Mouse (Mus musculus) ES-Bruce4 (cell line): Measurements from ENCODE around the gene Cytl1. TPM values are rescaled to one million over a fixed set of nuclear protein-coding genes. Genes with fewer than 3 reads are reported as not detected.
A peak's percentile ranks its signal among the peaks of the same experiment; 100 is the strongest.

Experiments
- H3K27ac ChIP-seq: 2 replicates; pipeline ENCODE4 v1.5.1; 2012; ENCODE audit warnings: low read length, inconsistent platforms; ENCODE audit not compliant: insufficient read depth
- H3K27me3 ChIP-seq: 2 replicates; pipeline ENCODE4 v1.6.1; 2012; ENCODE audit warnings: mild to moderate bottlenecking, low read length, inconsistent platforms; ENCODE audit not compliant: control insufficient read depth, poor library complexity, insufficient read depth, severe bottlenecking
- H3K36me3 ChIP-seq: 2 replicates; pipeline ENCODE4 v1.6.1; 2012; ENCODE audit warnings: inconsistent platforms, mild to moderate bottlenecking, low read length, moderate library complexity; ENCODE audit not compliant: control insufficient read depth, poor library complexity, insufficient read depth, severe bottlenecking
- H3K4me1 ChIP-seq: one replicate; pipeline ENCODE4 v1.8.1; 2011; ENCODE audit warnings: low read length; ENCODE audit not compliant: control insufficient read depth, insufficient read depth
- H3K4me3 ChIP-seq: 2 replicates; pipeline ENCODE4 v1.5.1; 2011; ENCODE audit warnings: low read depth, mild to moderate bottlenecking, low read length
- H3K9ac ChIP-seq: 2 replicates; pipeline ENCODE4 v1.6.1; 2012; ENCODE audit warnings: low read depth, mild to moderate bottlenecking, inconsistent platforms; ENCODE audit not compliant: poor library complexity, severe bottlenecking
- H3K9me3 ChIP-seq: replicated peaks from 2 replicates; pipeline ENCODE4 v1.6.1; 2012; ENCODE audit warnings: mild to moderate bottlenecking, low read length, inconsistent platforms; ENCODE audit not compliant: control insufficient read depth, poor library complexity, insufficient read depth, severe bottlenecking
- CTCF ChIP-seq: IDR thresholded peaks from one replicate; pipeline ENCODE4 v1.8.1; 2011; ENCODE audit warnings: low read depth, low read length
- EP300 ChIP-seq: IDR thresholded peaks from 2 replicates; pipeline ENCODE4 v1.6.1; 2011; ENCODE audit warnings: low read depth, low read length; ENCODE audit not compliant: insufficient read depth
- POLR2A ChIP-seq: IDR thresholded peaks from one replicate; pipeline ENCODE4 v1.8.1; 2011; ENCODE audit warnings: low read length; ENCODE audit not compliant: insufficient read depth
- polyA plus RNA-seq: library from polyadenylated mRNA; stranded (reverse); fragments of >200 nt; gene quantifications from 2 replicates; pipeline ENCODE4 v1.2.4, GENCODE M21; 2011; ENCODE audit warnings: low read depth; ENCODE audit not compliant: missing spikeins, insufficient read depth, insufficient read length

The Cytl1 gene
- polyA plus RNA-seq, 1 experiment: not detected

DNA sequence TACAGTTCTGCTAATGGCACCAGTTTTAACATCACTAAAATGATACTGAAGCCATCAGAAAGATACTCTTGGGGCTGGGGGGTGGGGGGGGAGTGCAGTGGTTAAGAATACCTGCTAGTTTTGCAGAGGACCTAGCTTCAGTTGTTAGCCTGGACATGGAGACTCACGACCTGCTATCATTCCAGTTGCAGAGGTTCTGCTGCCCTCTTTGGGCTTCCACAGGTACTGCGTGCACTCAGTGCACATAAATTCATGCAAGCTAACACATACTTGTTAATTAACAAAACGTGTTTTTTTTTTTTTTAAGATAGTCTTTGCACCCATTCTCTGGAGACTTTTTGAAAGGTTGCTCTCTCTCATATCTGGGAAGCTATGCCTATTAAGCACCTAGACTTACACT lies 27.2 kb upstream of the Cytl1 start:
- Histone ChIP-seq H3K9me3 (no peaks in the 10 kb centered on the region; the same call in 1 of the 2 replicates), H3K27me3 (no peaks in the 10 kb centered on the region), H3K4me1 (no peaks in the 10 kb centered on the region), H3K9ac (no peak overlapping the region), H3K4me3 (no peak overlapping the region), H3K27ac (no peak overlapping the region), H3K36me3 (no peaks in the 10 kb centered on the region)
- no peak for TF ChIP-seq POLR2A
- TF ChIP-seq EP300: no peak
- TF ChIP-seq CTCF: peak; percentile 29

DNA sequence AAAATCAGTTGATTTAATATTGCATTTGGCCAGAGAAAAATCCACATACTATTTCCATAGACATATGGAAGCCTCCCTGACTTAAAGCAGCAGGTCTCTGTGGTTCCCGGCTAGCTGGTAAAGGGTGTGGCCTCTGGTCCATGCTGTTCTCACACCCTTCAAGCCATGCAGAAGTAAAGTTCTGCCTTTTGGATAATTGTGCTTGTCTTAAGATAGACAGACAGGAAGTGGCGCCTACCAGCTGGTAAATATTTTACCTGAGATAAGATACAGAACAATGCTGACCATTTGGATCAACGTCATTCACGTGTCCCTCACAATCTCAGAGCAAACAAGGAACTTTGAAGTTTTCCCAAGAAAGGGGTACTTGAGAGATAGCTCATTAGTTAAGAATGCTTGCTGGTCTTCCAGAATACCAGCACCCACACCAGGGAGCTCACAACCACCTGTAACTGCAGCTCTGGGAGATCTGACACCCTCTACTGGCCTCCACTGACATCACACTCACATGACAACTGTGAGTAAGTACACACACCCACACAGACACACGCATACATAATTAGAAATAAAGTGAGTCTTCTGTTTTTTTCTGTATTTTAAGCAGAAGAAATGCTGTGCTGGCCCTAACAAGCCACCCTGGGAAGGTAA lies 25.9 kb upstream of the Cytl1 start:
- no peak overlapping the region for H3K27ac ChIP-seq
- no peaks in the 10 kb centered on the region for H3K27me3 ChIP-seq
- H3K4me3 ChIP-seq: no peak overlapping the region
- H3K36me3 ChIP-seq: no peaks in the 10 kb centered on the region
- no peaks in the 10 kb centered on the region for H3K9me3 ChIP-seq
- TF ChIP-seq EP300 (no peak), CTCF (no peak), POLR2A (no peak)
- H3K4me1 ChIP-seq: no peaks in the 10 kb centered on the region
- no peak overlapping the region for H3K9ac ChIP-seq

DNA sequence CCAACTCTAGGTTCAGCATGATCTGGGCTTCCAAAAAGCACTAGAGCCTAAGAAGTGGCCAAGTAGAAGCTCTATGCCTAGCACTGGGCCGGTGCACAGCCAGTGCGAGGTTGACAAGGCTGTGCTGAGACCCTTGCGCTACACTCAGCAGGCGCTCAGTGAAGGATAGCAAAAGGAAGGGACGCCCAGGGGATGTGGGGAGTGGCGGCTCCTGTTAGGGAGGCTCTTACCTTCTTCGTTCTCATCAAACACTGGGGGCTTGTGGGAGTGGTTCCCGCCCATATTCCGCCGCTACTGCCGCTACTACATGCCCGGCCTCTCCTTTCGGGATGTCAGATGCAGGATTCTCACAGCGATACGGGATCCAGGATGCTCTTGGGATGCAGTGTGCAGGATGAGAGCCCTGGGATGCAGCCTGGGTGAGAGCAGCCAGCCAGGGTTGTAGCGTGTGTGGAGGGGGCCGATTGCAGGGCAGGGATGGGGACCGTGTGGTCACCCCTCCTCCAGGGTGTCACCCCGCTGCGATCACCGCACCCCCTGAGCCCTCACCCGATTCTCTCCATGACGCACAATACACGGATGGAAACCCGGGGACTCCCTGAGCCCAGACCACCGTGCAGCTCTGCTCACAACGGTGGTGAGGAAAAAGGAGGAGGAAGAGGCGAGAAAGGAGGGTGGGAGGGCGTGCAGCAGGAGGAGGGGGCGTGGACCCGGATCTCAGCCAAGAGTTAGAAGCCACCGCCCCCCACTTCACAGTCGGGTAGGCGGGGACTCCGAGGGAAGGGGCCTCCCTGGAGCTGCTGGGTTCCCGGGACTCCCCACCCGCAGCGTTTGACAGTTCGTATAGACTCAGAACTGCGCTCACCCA lies 18.6 kb upstream of the Cytl1 start, which contains the start of gene Stk32b:
Gene Stk32b, minus strand, starts transcription at position 667 of the 868 bp plus-strand sequence.
- TF ChIP-seq EP300: no peak
- TF ChIP-seq CTCF: no peak
- no peak for TF ChIP-seq POLR2A
- no peaks in the 10 kb centered on the region for H3K36me3 ChIP-seq
- H3K4me1 ChIP-seq: no peaks in the 10 kb centered on the region
- H3K9ac ChIP-seq: no peak within 1 kb of the TSS
- no peaks in the 10 kb centered on the region for H3K9me3 ChIP-seq
- no peak within 1 kb of the TSS for H3K27ac ChIP-seq
- no peaks in the 10 kb centered on the region for H3K27me3 ChIP-seq
- H3K4me3 ChIP-seq: peak within 1 kb of the TSS; percentile 42

DNA sequence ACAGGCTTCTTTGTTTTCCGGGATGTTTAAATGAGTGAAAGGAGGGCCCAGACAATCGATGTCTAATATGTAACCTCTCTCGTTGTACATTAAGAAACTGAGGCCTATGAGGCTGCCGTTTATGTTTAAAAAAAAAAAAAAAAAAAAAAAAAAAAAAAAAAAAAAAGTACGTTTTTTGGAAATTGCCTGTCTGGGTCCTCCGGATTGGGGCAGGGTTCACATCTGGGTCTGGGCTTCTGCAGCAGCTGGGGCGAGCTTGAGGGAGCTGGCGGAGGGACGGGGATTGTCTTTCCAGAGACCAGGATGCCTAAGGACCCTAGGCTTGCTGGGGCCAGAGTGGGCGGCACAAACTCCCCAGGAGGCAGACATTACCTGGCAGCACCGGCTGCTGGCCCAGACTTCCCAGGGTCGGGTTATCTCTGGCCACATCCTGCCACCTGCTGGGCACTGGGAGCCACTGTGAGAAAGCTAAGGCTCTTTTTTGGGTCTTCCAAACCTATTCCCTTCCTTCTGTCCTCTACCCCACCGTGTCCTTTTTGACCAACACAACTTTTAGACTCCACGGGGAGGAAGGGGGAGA lies 17.8 kb upstream of the Cytl1 start:
- Histone ChIP-seq H3K4me1 (no peaks in the 10 kb centered on the region), H3K9ac (no peak overlapping the region), H3K27me3 (peaks cover 2% of the 10 kb centered on the region; the same call in 1 of the 2 replicates), H3K9me3 (no peaks in the 10 kb centered on the region), H3K4me3 (no peak overlapping the region), H3K36me3 (no peaks in the 10 kb centered on the region), H3K27ac (no peak overlapping the region)
- TF ChIP-seq CTCF: peak; percentile 65
- no peak for TF ChIP-seq EP300

DNA sequence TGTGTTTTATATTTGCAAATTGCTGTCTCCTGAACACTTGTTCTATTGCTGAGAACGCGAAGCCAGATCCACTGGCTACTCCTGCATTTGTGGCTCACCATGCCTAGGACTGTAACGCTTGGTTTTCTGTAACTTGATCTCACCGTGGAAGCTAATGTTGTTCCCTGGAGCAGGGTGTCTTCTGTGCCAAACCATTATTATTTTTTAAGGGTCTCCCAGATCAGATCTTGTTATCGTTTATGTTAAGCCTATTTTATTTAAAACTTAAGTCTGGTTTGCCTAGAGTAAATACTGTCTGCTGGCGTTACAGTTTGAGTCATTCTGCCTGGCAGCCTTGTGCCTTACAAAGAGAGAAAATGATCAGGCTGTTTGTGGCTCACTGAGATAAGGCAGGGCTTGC lies 14.6 kb upstream of the Cytl1 start:
- TF ChIP-seq CTCF: no peak
- no peak for TF ChIP-seq POLR2A
- no peak for TF ChIP-seq EP300
- Histone ChIP-seq H3K27me3 (peaks cover 2% of the 10 kb centered on the region; the same call in 1 of the 2 replicates), H3K27ac (no peak overlapping the region), H3K9ac (no peak overlapping the region), H3K4me1 (no peaks in the 10 kb centered on the region), H3K36me3 (no peaks in the 10 kb centered on the region), H3K9me3 (no peaks in the 10 kb centered on the region), H3K4me3 (no peak overlapping the region)
